Mouse (Mus musculus) embryonic facial prominence, embryonic 10.5 days (tissue): ENCODE data around the gene N4bp2l2. TPM values are rescaled to one million over a fixed set of nuclear protein-coding genes. Genes with fewer than 3 reads are reported as not detected.
"Not testable (repeated sequence)": the region's sequence is repeated elsewhere in the genome, so short reads cannot be mapped to it uniquely, and the experiment has no call there.

Source experiments
- DNase-seq: peaks from one replicate; pipeline ENCODE4 v3.0.0-alpha.2; 2017; ENCODE audit warnings: low spot score
- H3K27ac ChIP-seq: fragments of 300-500 bp; sonication (generic); replicated peaks from 2 replicates; pipeline ENCODE4 v1.5.1; 2016; ENCODE audit warnings: mild to moderate bottlenecking
- H3K27me3 ChIP-seq: fragments of 300-500 bp; sonication (generic); replicated peaks from 2 replicates; pipeline ENCODE4 v1.6.1; 2016; ENCODE audit warnings: low read depth, mild to moderate bottlenecking; ENCODE audit not compliant: poor library complexity, severe bottlenecking
- H3K36me3 ChIP-seq: fragments of 300-500 bp; sonication (generic); replicated peaks from 2 replicates; pipeline ENCODE4 v1.6.1; 2016; ENCODE audit warnings: mild to moderate bottlenecking, moderate library complexity
- H3K4me1 ChIP-seq: fragments of 300-500 bp; sonication (generic); 2 replicates; pipeline ENCODE4 v1.6.1; 2016
- H3K4me3 ChIP-seq: fragments of 300-500 bp; sonication (generic); 2 replicates; pipeline ENCODE4 v1.5.1; 2016; ENCODE audit warnings: mild to moderate bottlenecking, moderate library complexity
- H3K9me3 ChIP-seq: fragments of 300-500 bp; sonication (generic); 2 replicates; pipeline ENCODE4 v1.6.1; 2016; ENCODE audit warnings: mild to moderate bottlenecking
- WGBS: fragments of 180-500 bp; shearing (Covaris S2); methylation state at CpG from one replicate; pipeline ENCODE4 v1.1.7; 2016; 5-methylcytosine and 5-hydroxymethylcytosine counted together
- polyA plus RNA-seq: library from polyadenylated mRNA; unstranded; fragments of >200 nt; fragmentation: Nextera tagmentation; extraction: Ambion mirVana; gene quantifications from 2 replicates; pipeline ENCODE4 v1.2.1, GENCODE M21; 2016

The N4bp2l2 gene
- polyA plus RNA-seq, result 37.6 and 37.7 TPM in 2 replicates

GRCm38 (mm10) chr5:150666133-150666739, at the start of gene N4bp2l2:
TSS of gene N4bp2l2 (minus strand) at chr5:150666183.
- H3K4me3 ChIP-seq, result peak within 1 kb of the TSS; percentile 96
- not testable (repeated sequence) for H3K4me1 ChIP-seq, H3K9me3 ChIP-seq, H3K27me3 ChIP-seq, DNase-seq
- 90% methylated on average over 9 of the region's 9 CpGs for WGBS
- peak within 1 kb of the TSS; percentile 94 for H3K27ac ChIP-seq
- H3K36me3 ChIP-seq, result peaks cover 26% of the 10 kb centered on the region

GRCm38 (mm10) chr5:150713431-150713830, 47.4 kb upstream of the N4bp2l2 start:
- Histone ChIP-seq H3K4me3 (no peak overlapping the region), H3K27ac (no peak overlapping the region), H3K36me3 (peaks cover 6% of the 10 kb centered on the region; the same call in 1 of the 2 replicates), H3K27me3 (no peaks in the 10 kb centered on the region), H3K9me3 (no peaks in the 10 kb centered on the region), H3K4me1 (0 out of 2 replicates have a peak, but pooled peaks cover 5% of the 10 kb centered on the region)
- DNase-seq, result no peak

- H3K27me3 ChIP-seq, result no peaks in the 10 kb centered on the region
- H3K4me3 ChIP-seq, result no peak overlapping the region
- WGBS, result 96% methylated on average over 4 of the region's 4 CpGs
- H3K9me3 ChIP-seq, result no peaks in the 10 kb centered on the region
- no peak for DNase-seq
- no peak overlapping the region for H3K27ac ChIP-seq
- H3K36me3 ChIP-seq, result peaks cover 15% of the 10 kb centered on the region
- 0 out of 2 replicates have a peak, but pooled peaks cover 5% of the 10 kb centered on the region for H3K4me1 ChIP-seq
Measured at GRCm38 (mm10) chr5:150711503-150711902, 45.5 kb upstream of the N4bp2l2 start.

GRCm38 (mm10) chr5:150707181-150707580, 41.2 kb upstream of the N4bp2l2 start:
- H3K27ac ChIP-seq, H3K9me3 ChIP-seq, DNase-seq, H3K4me1 ChIP-seq, H3K27me3 ChIP-seq, H3K4me3 ChIP-seq: not testable (repeated sequence)
- 89% methylated on average over 3 of the region's 3 CpGs for WGBS
- peaks cover 22% of the 10 kb centered on the region for H3K36me3 ChIP-seq

- H3K27me3 ChIP-seq, DNase-seq, H3K9me3 ChIP-seq, H3K4me1 ChIP-seq, H3K27ac ChIP-seq, H3K4me3 ChIP-seq: not testable (repeated sequence)
- WGBS, result 92% methylated on average over 1 of the region's 1 CpGs
- peaks cover 22% of the 10 kb centered on the region for H3K36me3 ChIP-seq
Measured at GRCm38 (mm10) chr5:150706651-150707050, 40.7 kb upstream of the N4bp2l2 start.

- no peak overlapping the region for H3K4me3 ChIP-seq
- no peak overlapping the region for H3K27ac ChIP-seq
- H3K4me1 ChIP-seq, result no peaks in the 10 kb centered on the region
- 84% methylated on average over 2 of the region's 2 CpGs for WGBS
- no peaks in the 10 kb centered on the region for H3K9me3 ChIP-seq
- peaks cover 34% of the 10 kb centered on the region for H3K36me3 ChIP-seq
- no peaks in the 10 kb centered on the region for H3K27me3 ChIP-seq
- no peak for DNase-seq
Measured at GRCm38 (mm10) chr5:150702714-150703113, 36.7 kb upstream of the N4bp2l2 start.

- Histone ChIP-seq H3K4me3 (no peak overlapping the region), H3K4me1 (peaks cover 3% of the 10 kb centered on the region), H3K9me3 (peaks cover 11% of the 10 kb centered on the region), H3K27ac (no peak overlapping the region), H3K36me3 (peaks cover 46% of the 10 kb centered on the region), H3K27me3 (no peaks in the 10 kb centered on the region)
- DNase-seq, result no peak
- WGBS, result 94% methylated on average over 2 of the region's 2 CpGs
Measured at GRCm38 (mm10) chr5:150693277-150693676, 27.3 kb upstream of the N4bp2l2 start.

GRCm38 (mm10) chr5:150690685-150691084, 24.7 kb upstream of the N4bp2l2 start:
- no peaks in the 10 kb centered on the region for H3K27me3 ChIP-seq
- H3K9me3 ChIP-seq, result peaks cover 11% of the 10 kb centered on the region
- H3K27ac ChIP-seq, result no peak overlapping the region
- H3K36me3 ChIP-seq, result peaks cover 24% of the 10 kb centered on the region
- DNase-seq, result no peak
- H3K4me3 ChIP-seq, result no peak overlapping the region
- peaks cover 3% of the 10 kb centered on the region for H3K4me1 ChIP-seq

- H3K9me3 ChIP-seq, H3K4me3 ChIP-seq, H3K4me1 ChIP-seq, H3K27ac ChIP-seq, DNase-seq, H3K27me3 ChIP-seq: not testable (repeated sequence)
- 97% methylated on average over 6 of the region's 6 CpGs for WGBS
- peaks cover 14% of the 10 kb centered on the region for H3K36me3 ChIP-seq
Measured at GRCm38 (mm10) chr5:150682862-150683261, 16.9 kb upstream of the N4bp2l2 start.

GRCm38 (mm10) chr5:150674866-150675265, 8.9 kb upstream of the N4bp2l2 start:
- H3K36me3 ChIP-seq, result peaks cover 18% of the 10 kb centered on the region
- H3K9me3 ChIP-seq, result no peaks in the 10 kb centered on the region
- H3K27ac ChIP-seq, result peak overlapping the region; percentile 99
- WGBS, result 62% methylated on average over 6 of the region's 6 CpGs
- H3K27me3 ChIP-seq, result no peaks in the 10 kb centered on the region
- H3K4me1 ChIP-seq, result peaks cover 18% of the 10 kb centered on the region
- no peak for DNase-seq
- peak overlapping the region; percentile 91 for H3K4me3 ChIP-seq

GRCm38 (mm10) chr5:150673880-150674621, 8.1 kb upstream of the N4bp2l2 start:
- Histone ChIP-seq H3K4me3 (peak overlapping the region; percentile 91), H3K9me3 (no peaks in the 10 kb centered on the region), H3K27ac (peak overlapping the region; percentile 99), H3K27me3 (no peaks in the 10 kb centered on the region), H3K4me1 (peaks cover 18% of the 10 kb centered on the region), H3K36me3 (peaks cover 11% of the 10 kb centered on the region)
- peak; percentile 78 for DNase-seq
- under 1% methylated on average over 79 of the region's 91 CpGs for WGBS

GRCm38 (mm10) chr5:150673153-150673835, 7.3 kb upstream of the N4bp2l2 start, which contains the start of gene Pds5b:
TSS of gene Pds5b (plus strand) at chr5:150673739.
- 14% methylated on average over 49 of the region's 49 CpGs for WGBS

More at GRCm38 (mm10) chr5:150673153-150673835, 7.3 kb upstream of the N4bp2l2 start, which contains the start of gene Pds5b:
- DNase-seq, result peak; percentile 97
- Histone ChIP-seq H3K9me3 (no peaks in the 10 kb centered on the region), H3K27me3 (no peaks in the 10 kb centered on the region), H3K36me3 (peaks cover 7% of the 10 kb centered on the region), H3K27ac (peak within 1 kb of the TSS; percentile 99), H3K4me1 (peaks cover 18% of the 10 kb centered on the region), H3K4me3 (peak within 1 kb of the TSS; percentile 91)
